Mouse (Mus musculus): ENCODE measurements at regions not wholly inside any gene's neighbourhood (a gene's known extent, or its start where the extent isn't known, plus 50 kb on each side); places are given as distances from the start of the nearest gene placed in this dataset.

DNA sequence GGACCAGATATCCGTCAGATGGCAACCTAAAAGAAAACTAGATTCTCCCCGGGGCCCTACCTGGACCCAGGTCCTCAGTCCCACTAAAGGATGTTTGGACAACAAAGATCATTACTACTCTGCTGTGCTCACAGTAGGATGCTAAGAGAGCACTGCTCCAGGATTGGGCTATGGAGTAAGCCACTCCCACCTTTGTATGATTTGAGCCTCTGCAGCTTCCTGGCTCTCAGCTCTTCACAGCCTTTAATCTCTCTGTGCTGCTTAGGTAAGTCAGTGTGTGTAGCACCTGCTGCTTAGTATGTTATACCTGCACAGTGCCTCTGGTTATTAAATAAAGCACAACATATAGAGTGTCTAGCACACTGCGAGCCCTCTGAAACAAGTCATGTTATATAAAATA, 82.6 kb upstream of the 1110032F04Rik start:
- TF ChIP-seq GATA4 (IDR thresholded peaks at IDR 0.05; ENCODE audit: insufficient replicate concordance, low read length), result no peak

DNA sequence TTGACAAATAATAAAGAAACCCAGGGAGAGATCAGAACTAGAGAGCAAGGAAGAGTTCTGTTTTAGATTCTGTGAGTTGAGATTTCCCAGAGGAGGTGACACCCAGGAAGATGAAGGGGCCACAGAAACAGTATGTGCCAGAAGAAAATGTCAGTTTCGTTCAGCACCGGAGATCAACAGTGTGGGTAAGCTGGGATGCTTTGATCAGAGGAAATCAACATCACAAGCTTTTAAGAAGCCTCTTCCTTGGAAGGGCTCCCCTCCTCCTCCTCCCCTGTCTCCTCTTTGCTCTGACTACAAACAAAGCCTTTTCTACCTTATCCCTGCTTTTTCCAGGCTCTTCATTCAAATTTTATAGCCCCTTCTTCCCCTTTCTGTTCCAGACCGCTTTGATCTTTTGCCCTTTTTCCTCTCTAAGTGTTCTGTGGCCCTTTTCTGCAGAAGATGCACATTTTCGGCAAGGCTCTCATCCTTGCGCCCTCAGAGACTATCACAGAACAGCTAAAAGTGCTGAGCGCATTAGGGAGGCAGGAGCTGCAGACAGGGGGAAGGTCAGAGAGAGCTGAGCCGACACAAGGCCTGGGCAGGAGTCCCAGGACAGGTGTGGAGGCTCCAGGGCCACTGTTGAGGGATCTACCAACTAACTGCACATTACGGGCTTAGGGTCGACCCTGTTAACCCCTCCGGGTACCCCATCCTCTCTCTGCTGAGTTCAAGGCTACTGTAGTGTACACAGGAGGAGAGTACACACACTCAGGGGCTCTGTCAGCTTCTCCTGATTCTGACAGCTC, 81.8 kb upstream of the 1110032F04Rik start:
- no peak for TF ChIP-seq GATA4 (IDR thresholded peaks at IDR 0.05; ENCODE audit: insufficient replicate concordance, low read length)

DNA sequence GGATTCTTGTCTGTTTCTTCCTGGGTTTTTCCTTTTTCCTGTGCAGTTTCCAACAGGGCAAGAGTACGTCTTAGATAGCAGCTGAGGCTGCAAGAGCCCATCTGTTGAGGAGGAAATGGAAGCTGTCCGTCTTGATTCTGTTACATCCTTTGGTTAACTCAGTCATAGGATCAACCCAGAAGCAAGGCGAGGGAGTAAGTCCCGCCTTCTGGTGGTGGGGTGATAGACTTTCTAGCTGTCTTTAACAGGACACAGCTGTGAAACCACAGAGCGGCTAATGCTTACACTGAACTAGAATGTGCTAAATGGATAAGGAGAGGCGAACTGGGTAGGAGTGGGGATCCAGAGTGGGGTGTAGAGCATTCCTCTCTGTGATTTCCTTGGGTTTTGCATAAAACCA, 79.9 kb upstream of the 1110032F04Rik start:
- no peak for TF ChIP-seq GATA4 (IDR thresholded peaks at IDR 0.05; ENCODE audit: insufficient replicate concordance, low read length)

DNA sequence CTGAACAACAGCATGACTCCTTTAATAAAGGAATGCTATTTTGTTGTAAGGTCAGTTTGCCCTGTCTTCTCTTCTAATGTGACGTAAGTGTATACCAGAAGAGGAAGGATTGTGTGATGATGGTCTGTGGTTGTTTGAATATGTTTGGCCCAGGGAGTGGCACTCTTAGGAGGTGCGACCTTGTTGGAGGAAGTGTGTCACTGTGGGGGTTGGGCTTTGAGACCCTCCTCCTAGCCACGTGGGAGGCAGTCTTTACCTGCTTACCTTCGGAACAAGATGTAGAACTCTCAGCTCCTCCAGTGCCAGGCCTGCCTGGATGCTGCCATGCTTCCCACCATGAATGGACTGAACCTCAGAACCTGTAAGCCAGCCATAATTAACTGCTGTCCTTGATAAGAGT, 78.9 kb upstream of the 1110032F04Rik start:
- TF ChIP-seq GATA4 (IDR thresholded peaks at IDR 0.05; ENCODE audit: insufficient replicate concordance, low read length), result no peak

- no peak for TF ChIP-seq GATA4 (IDR thresholded peaks at IDR 0.05; ENCODE audit: insufficient replicate concordance, low read length)
Observed at GRCm38 (mm10) chr3:68792883-68793282, 76.5 kb upstream of the 1110032F04Rik start.

GRCm38 (mm10) chr3:68793923-68794322, 75.5 kb upstream of the 1110032F04Rik start:
- TF ChIP-seq GATA4 (IDR thresholded peaks at IDR 0.05; ENCODE audit: insufficient replicate concordance, low read length), result no peak

- no peak for TF ChIP-seq GATA4 (IDR thresholded peaks at IDR 0.05; ENCODE audit: insufficient replicate concordance, low read length)
Observed at GRCm38 (mm10) chr3:68794380-68795014, 74.9 kb upstream of the 1110032F04Rik start.

- TF ChIP-seq GATA4 (IDR thresholded peaks at IDR 0.05; ENCODE audit: insufficient replicate concordance, low read length), result no peak
Observed at GRCm38 (mm10) chr3:68795641-68796040, 73.7 kb upstream of the 1110032F04Rik start.

DNA sequence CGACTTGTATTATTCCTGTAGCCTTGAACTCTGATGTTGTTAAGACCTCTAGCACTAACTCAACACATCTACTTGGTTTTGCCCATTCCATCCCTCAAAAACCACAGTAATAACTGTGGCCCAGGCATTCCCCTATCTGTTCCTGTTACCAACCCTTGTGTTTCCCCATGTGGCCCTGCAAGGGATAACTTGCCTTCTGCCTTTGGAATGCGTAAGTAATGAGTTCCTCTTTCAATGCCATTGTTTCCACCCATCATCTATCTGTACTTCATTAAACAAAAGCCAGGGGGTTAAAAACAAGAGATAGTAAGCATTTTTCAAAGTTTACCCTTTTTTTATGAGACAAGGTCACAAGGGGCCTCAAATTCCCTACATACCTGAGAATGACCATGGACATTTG, 60.5 kb upstream of the 1110032F04Rik start:
- no peak for TF ChIP-seq GATA4 (IDR thresholded peaks at IDR 0.05; ENCODE audit: insufficient replicate concordance, low read length)

DNA sequence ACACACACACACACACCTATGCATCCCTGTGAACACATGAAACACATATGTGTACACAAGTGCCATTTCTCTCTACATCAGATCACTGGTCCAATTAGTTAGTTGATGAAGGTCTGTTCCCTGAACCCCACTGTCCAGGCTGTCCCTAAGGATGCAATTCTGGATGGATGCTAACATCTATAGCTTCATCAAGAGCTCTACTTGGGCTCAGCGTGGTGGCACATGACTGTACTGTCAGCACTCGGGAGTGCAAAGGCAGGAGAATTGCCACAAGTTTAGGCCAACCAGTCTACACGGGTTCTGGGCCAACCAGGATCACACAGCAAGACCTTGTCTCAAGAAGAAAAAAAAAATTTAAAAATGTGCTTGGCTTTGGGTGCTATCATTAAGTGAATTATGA, 55.9 kb upstream of the 1110032F04Rik start:
- no peak for TF ChIP-seq GATA4 (IDR thresholded peaks at IDR 0.05; ENCODE audit: insufficient replicate concordance, low read length)

GRCm38 (mm10) chr3:68814011-68814690, 55.2 kb upstream of the 1110032F04Rik start:
- no peak for TF ChIP-seq GATA4 (IDR thresholded peaks at IDR 0.05; ENCODE audit: insufficient replicate concordance, low read length)

DNA sequence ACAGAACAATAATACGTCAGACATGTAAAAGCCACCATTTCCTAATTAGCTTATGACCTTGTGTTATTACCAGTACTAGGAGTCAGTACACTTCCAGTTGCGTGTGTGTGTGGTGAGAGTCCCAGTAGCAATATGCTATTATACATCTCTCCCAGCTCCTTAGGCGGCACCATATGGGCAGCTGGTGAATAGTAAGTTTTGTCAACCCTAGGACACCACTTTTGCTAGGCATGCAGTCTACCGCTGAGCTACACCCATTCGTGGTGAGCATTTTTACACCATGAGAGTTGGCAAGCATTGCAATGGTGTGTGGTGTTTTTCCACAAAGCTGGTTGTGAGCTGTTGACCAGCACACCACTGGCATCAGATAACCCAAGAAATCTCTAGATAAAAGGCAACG, 53.8 kb upstream of the 1110032F04Rik start:
- TF ChIP-seq GATA4 (IDR thresholded peaks at IDR 0.05; ENCODE audit: insufficient replicate concordance, low read length), result no peak

DNA sequence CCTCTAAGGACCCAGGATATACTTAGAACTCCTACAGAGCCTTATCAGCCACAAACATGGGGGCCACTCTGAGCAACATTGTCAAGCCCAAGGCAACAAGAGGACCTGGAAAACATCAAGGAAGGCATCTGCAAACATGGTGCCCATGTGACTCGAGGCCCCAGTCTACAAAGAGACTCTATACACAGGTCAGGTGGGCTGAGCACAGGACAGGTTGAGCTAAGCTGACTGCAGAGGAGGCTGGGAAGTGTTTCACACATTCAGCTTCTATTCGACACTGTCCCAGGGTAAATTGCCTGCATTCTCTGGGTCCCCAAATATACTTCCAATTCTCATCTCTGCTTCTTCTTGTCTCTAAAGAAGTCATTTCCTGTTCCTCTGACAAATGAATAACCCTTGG, 52.1 kb upstream of the 1110032F04Rik start:
- TF ChIP-seq GATA4 (IDR thresholded peaks at IDR 0.05; ENCODE audit: insufficient replicate concordance, low read length), result no peak
